ENCODE assay signal across 20 mouse cellular contexts in the genomic region with DNA sequence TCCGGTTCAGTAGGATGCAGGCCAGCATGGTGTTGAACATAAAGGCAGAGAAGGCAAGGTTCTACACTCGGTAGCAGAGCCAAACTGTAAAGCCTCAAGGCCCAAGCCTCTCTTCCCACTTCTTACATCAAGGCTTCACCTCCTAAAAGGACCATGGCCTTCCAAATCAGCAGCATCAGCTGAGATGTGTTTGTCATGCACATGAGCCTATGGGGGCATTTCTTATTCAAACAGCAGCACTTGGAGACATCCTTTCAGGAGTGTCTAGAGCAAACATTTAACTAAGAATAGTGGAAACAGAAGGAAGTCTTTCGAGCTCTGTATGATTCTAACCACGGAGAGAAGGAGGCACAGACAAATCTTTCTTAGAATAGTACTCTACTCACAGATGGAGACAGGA.
DNase-seq lines count a peak whose midpoint lies in the region; TF ChIP-seq lines count a peak whose summit lies in the region.
"Had no signal": no experiment of that assay in that cellular context is flagged by ENCODE, and none has a peak within 500 bp of the region (broad histone marks: within the 10 kb centered on the region; RNA-seq: fewer than 3 reads in every experiment).

No protein-coding gene starts in this region.

- TF ChIP-seq POLR2A in ES-Bruce4 (IDR thresholded peaks at IDR 0.05; ENCODE audit: insufficient read depth, low read length) = no peak
- no peak for TF ChIP-seq POLR2A in heart, adult 2 months (IDR thresholded peaks at IDR 0.05; ENCODE audit: insufficient read depth, low read depth, low read length)

- no peaks in the 10 kb centered on the region for H3K27me3 ChIP-seq in ES-Bruce4 (ENCODE audit: control insufficient read depth, insufficient read depth, low read length, poor library complexity, severe bottlenecking)
- no peaks in the 10 kb centered on the region for H3K27me3 ChIP-seq in heart, adult 2 months (ENCODE audit: control insufficient read depth, insufficient read depth, low read length)
- H3K27me3 ChIP-seq: CH12.LX; embryonic facial prominence, embryonic 12.5 days; forebrain, embryonic 13.5 days; forebrain, embryonic 15.5 days had no signal

- WGBS in heart, adult 2 months = 82% methylated on average over 4 of the region's 4 CpGs

- no peak overlapping the region for H3K4me3 ChIP-seq in ES-Bruce4 (ENCODE audit: low read depth, low read length)
- no peak overlapping the region for H3K4me3 ChIP-seq in heart, adult 2 months
- H3K4me3 ChIP-seq: embryonic facial prominence, embryonic 10.5 days; embryonic facial prominence, embryonic 12.5 days; forebrain, embryonic 13.5 days; forebrain, embryonic 15.5 days had no signal

- no peaks in the 10 kb centered on the region for H3K36me3 ChIP-seq in ES-Bruce4 (ENCODE audit: control insufficient read depth, insufficient read depth, low read length, poor library complexity, severe bottlenecking)
- no peaks in the 10 kb centered on the region for H3K36me3 ChIP-seq in heart, adult 2 months (ENCODE audit: control insufficient read depth, insufficient read depth, low read length)
- H3K36me3 ChIP-seq: embryonic facial prominence, embryonic 10.5 days; embryonic facial prominence, embryonic 12.5 days; forebrain, embryonic 15.5 days; G1E had no signal

- H3K4me1 ChIP-seq in ES-Bruce4 (ENCODE audit: control insufficient read depth, insufficient read depth, low read length) = no peaks in the 10 kb centered on the region
- no peaks in the 10 kb centered on the region for H3K4me1 ChIP-seq in heart, adult 2 months (ENCODE audit: control insufficient read depth, insufficient read depth, low read length)
- H3K4me1 ChIP-seq: embryonic facial prominence, embryonic 10.5 days; embryonic facial prominence, embryonic 12.5 days; forebrain, embryonic 13.5 days; forebrain, embryonic 15.5 days had no signal

- no peak overlapping the region for H3K9ac ChIP-seq in ES-Bruce4 (ENCODE audit: low read depth, poor library complexity, severe bottlenecking)
- H3K9ac ChIP-seq in heart, adult 2 months (ENCODE audit: low read depth, low read length) = no peak overlapping the region
- H3K9ac ChIP-seq: embryonic facial prominence, embryonic 12.5 days; forebrain, embryonic 13.5 days; forebrain, embryonic 15.5 days; forebrain, postnatal 0 days had no signal

- intact Hi-C loops in heart, adult 2 months (cut with DNase I) = no loop called here

- no peak overlapping the region for H3K27ac ChIP-seq in ES-Bruce4 (ENCODE audit: insufficient read depth, low read length)
- no peak overlapping the region for H3K27ac ChIP-seq in heart, adult 2 months
- H3K27ac ChIP-seq: embryonic facial prominence, embryonic 10.5 days; embryonic facial prominence, embryonic 12.5 days; forebrain, embryonic 13.5 days; forebrain, embryonic 15.5 days had no signal

- TF ChIP-seq CTCF in ES-Bruce4 (IDR thresholded peaks at IDR 0.05; ENCODE audit: low read depth, low read length) = no peak
- TF ChIP-seq CTCF in heart, adult 2 months (IDR thresholded peaks at IDR 0.05) = no peak

- no peaks in the 10 kb centered on the region for H3K9me3 ChIP-seq in ES-Bruce4 (replicated peaks; ENCODE audit: control insufficient read depth, insufficient read depth, low read length, poor library complexity, severe bottlenecking)
- H3K9me3 ChIP-seq: embryonic facial prominence, embryonic 10.5 days; embryonic facial prominence, embryonic 12.5 days; forebrain, embryonic 13.5 days; forebrain, embryonic 15.5 days; G1E had no signal

- H3K79me2 ChIP-seq in heart, adult 2 months (replicated peaks; ENCODE audit: control insufficient read depth, insufficient read depth, low read length) = no peaks in the 10 kb centered on the region

- DNase-seq in ES-CJ7 (ENCODE audit: low read depth, low spot score) (peak; percentile 72), ZHBTc4 (ENCODE audit: low read depth, low spot score) (peak; percentile 75)
- no peak for DNase-seq in ovary, adult 18-20 months (ENCODE audit: low spot score)
- DNase-seq in heart, adult 2 months = no peak
- DNase-seq: adrenal gland, adult 8-10 months; adrenal gland, postnatal 14 days; adrenal gland, postnatal 36 days; cerebellum, adult 11-12 months; cerebellum, adult 2 months; cerebellum, adult 9-10 months; cerebellum, postnatal 10 days; cerebellum, postnatal 25 days; forebrain, postnatal 0 days had no signal

- TF ChIP-seq EP300 in ES-Bruce4 (IDR thresholded peaks at IDR 0.05; ENCODE audit: insufficient read depth, low read depth, low read length) = 0 out of 2 replicates have a peak, but pooled peaks have one; percentile 29
- no peak for TF ChIP-seq EP300 in heart, adult 2 months (IDR thresholded peaks at IDR 0.05; ENCODE audit: insufficient read depth, low read depth, low read length)

Comparison
In these comparisons a context has a peak if more than half of its experiments do, and no peak if none do; other contexts are left out.
1. DNase-seq: peak in ES-CJ7 (single experiment) and ZHBTc4 (single experiment); none in ovary, adult 18-20 months (single experiment) and heart, adult 2 months (0 of 2).